Mouse (Mus musculus) heart, postnatal 0 days (tissue): ENCODE results near the gene Ube2i. TPM values are rescaled to one million over a fixed set of nuclear protein-coding genes. Genes with fewer than 3 reads are reported as not detected.

ENCODE experiments used
- ATAC-seq: fragments of 200-750 bp; cut with Nextera tagmentation; 2 replicates; pipeline ENCODE4 v1.8.0; 2017; ENCODE audit warnings: low read depth, moderate number of reproducible peaks, moderate library complexity; ENCODE audit not compliant: insufficient read depth
- DNase-seq: peaks from one replicate; pipeline ENCODE4 v3.0.0-alpha.2; 2016; ENCODE audit warnings: low spot score
- H3K27ac ChIP-seq: fragments of 300-500 bp; sonication (generic); 2 replicates; pipeline ENCODE4 v1.5.1; 2014; ENCODE audit warnings: low read depth, mild to moderate bottlenecking
- H3K27me3 ChIP-seq: fragments of 300-500 bp; sonication (generic); 2 replicates; pipeline ENCODE4 v1.6.1; 2014; ENCODE audit warnings: low read length, mixed read lengths; ENCODE audit not compliant: control insufficient read depth, insufficient read depth
- H3K36me3 ChIP-seq: fragments of 300-500 bp; sonication (generic); replicated peaks from 2 replicates; pipeline ENCODE4 v1.6.1; 2014; ENCODE audit warnings: low read length, mixed read lengths; ENCODE audit not compliant: control insufficient read depth, insufficient read depth
- H3K4me1 ChIP-seq: fragments of 300-500 bp; sonication (generic); 2 replicates; pipeline ENCODE4 v1.6.1; 2014; ENCODE audit warnings: antibody characterized with exemption; ENCODE audit not compliant: control insufficient read depth, insufficient read depth
- H3K4me2 ChIP-seq: fragments of 300-500 bp; sonication (generic); 2 replicates; pipeline ENCODE4 v1.6.1; 2014; ENCODE audit warnings: low read depth, mild to moderate bottlenecking, low read length, moderate library complexity
- H3K4me3 ChIP-seq: fragments of 300-500 bp; sonication (generic); 2 replicates; pipeline ENCODE4 v1.5.1; 2014; ENCODE audit warnings: low read depth, low read length
- H3K9ac ChIP-seq: fragments of 300-500 bp; sonication (generic); replicated peaks from 2 replicates; pipeline ENCODE4 v1.6.1; 2014; ENCODE audit warnings: low read depth, low read length, mixed read lengths
- H3K9me3 ChIP-seq: fragments of 300-500 bp; sonication (generic); replicated peaks from 2 replicates; pipeline ENCODE4 v1.6.1; 2016; ENCODE audit warnings: low read length; ENCODE audit not compliant: control insufficient read depth
- CTCF ChIP-seq: IDR thresholded peaks from 2 replicates; pipeline ENCODE4 v1.5.1; 2016; ENCODE audit warnings: antibody characterized with exemption, control low read depth, low read depth
- EP300 ChIP-seq: IDR thresholded peaks from 2 replicates; pipeline ENCODE4 v1.6.1; 2016; ENCODE audit warnings: antibody characterized with exemption, low read depth
- WGBS: fragments of 180-500 bp; shearing (Covaris S2); extraction: QIAGEN DNeasy Blood & Tissue Kit; methylation state at CpG from one replicate; pipeline ENCODE4 v1.1.7; 2014; 5-methylcytosine and 5-hydroxymethylcytosine counted together
- polyA plus RNA-seq: library from polyadenylated mRNA; unstranded; fragments of >200 nt; fragmentation: Nextera tagmentation; extraction: Ambion mirVana; gene quantifications from 2 replicates; pipeline ENCODE4 v1.2.1, GENCODE M21; 2015
- total RNA-seq: library from RNA; depleted of rRNA; stranded (reverse); fragments of >200 nt; gene quantifications from 2 replicates; pipeline ENCODE4 v1.2.3, GENCODE M21; 2014; ENCODE audit warnings: low replicate concordance

Gene Ube2i
- total and polyA plus RNA-seq, 2 experiments from 2014 or later = 259 to 343 TPM

GRCm38 (mm10) chr17:25253760-25254159 lies 20.7 kb downstream of the Ube2i start:
- Histone ChIP-seq H3K4me1 (peaks cover 5% of the 10 kb centered on the region; the same call in 1 of the 2 replicates), H3K9ac (no peak overlapping the region), H3K4me2 (no peak overlapping the region), H3K9me3 (no peaks in the 10 kb centered on the region), H3K4me3 (no peak overlapping the region), H3K36me3 (0 out of 2 replicates have a peak, but pooled peaks cover 7% of the 10 kb centered on the region), H3K27ac (no peak overlapping the region), H3K27me3 (peaks cover 25% of the 10 kb centered on the region)
- no peak for TF ChIP-seq EP300
- no peak for DNase-seq
- WGBS = 30% methylated on average over 10 of the region's 10 CpGs
- ATAC-seq = no peak

GRCm38 (mm10) chr17:25252643-25253042 lies 21.8 kb downstream of the Ube2i start:
- TF ChIP-seq EP300 = no peak
- Histone ChIP-seq H3K4me1 (peaks cover 5% of the 10 kb centered on the region; the same call in 1 of the 2 replicates), H3K36me3 (no peaks in the 10 kb centered on the region), H3K9ac (no peak overlapping the region), H3K27ac (no peak overlapping the region), H3K27me3 (peaks cover 25% of the 10 kb centered on the region), H3K9me3 (no peaks in the 10 kb centered on the region), H3K4me3 (no peak overlapping the region), H3K4me2 (no peak overlapping the region)
- 41% methylated on average over 3 of the region's 3 CpGs for WGBS
- ATAC-seq = no peak
- DNase-seq = no peak

- no peak for ATAC-seq
- H3K4me2 ChIP-seq = no peak overlapping the region
- peaks cover 17% of the 10 kb centered on the region for H3K27me3 ChIP-seq
Measured at GRCm38 (mm10) chr17:25250181-25250835, 24.1 kb downstream of the Ube2i start.

GRCm38 (mm10) chr17:25248033-25248750 lies 26.2 kb downstream of the Ube2i start:
- H3K4me1 ChIP-seq = no peaks in the 10 kb centered on the region
- TF ChIP-seq EP300 (no peak), CTCF (no peak)
- DNase-seq = no peak
- ATAC-seq = no peak
- peaks cover 4% of the 10 kb centered on the region for H3K36me3 ChIP-seq
- H3K4me2 ChIP-seq = no peak overlapping the region
- no peaks in the 10 kb centered on the region for H3K9me3 ChIP-seq
- no peak overlapping the region for H3K27ac ChIP-seq
- WGBS = 71% methylated on average over 18 of the region's 18 CpGs
- no peak overlapping the region for H3K9ac ChIP-seq
- no peaks in the 10 kb centered on the region; the same call in 1 of the 2 replicates for H3K27me3 ChIP-seq
- no peak overlapping the region for H3K4me3 ChIP-seq

More at GRCm38 (mm10) chr17:25250181-25250835, 24.1 kb downstream of the Ube2i start:
- H3K36me3 ChIP-seq = no peaks in the 10 kb centered on the region
- no peak overlapping the region for H3K4me3 ChIP-seq
- H3K4me1 ChIP-seq = no peaks in the 10 kb centered on the region
- no peak overlapping the region for H3K27ac ChIP-seq
- no peaks in the 10 kb centered on the region for H3K9me3 ChIP-seq
- no peak overlapping the region for H3K9ac ChIP-seq
- TF ChIP-seq EP300 (no peak), CTCF (no peak)
- 71% methylated on average over 8 of the region's 8 CpGs for WGBS
- no peak for DNase-seq

- Histone ChIP-seq H3K4me3 (no peak overlapping the region), H3K9ac (no peak overlapping the region), H3K27ac (no peak overlapping the region), H3K4me2 (no peak overlapping the region), H3K9me3 (no peaks in the 10 kb centered on the region), H3K27me3 (no peaks in the 10 kb centered on the region), H3K36me3 (peaks cover 12% of the 10 kb centered on the region), H3K4me1 (peaks cover 9% of the 10 kb centered on the region)
- TF ChIP-seq CTCF (no peak), EP300 (no peak)
- DNase-seq (no peak), ATAC-seq (no peak)
- 85% methylated on average over 16 of the region's 16 CpGs for WGBS
Measured at GRCm38 (mm10) chr17:25244239-25244638, 30.2 kb downstream of the Ube2i start.
